Mouse (Mus musculus) C2C12 (cell line): ENCODE measurements around the gene Taf10. TPM values are rescaled to one million over a fixed set of nuclear protein-coding genes. Genes with fewer than 3 reads are reported as not detected.

Source experiments
- H3K27me3 ChIP-seq: one replicate; pipeline ENCODE4 v1.6.1; 2011; ENCODE audit not compliant: control insufficient read depth, insufficient read depth, insufficient read length
- H3K36me3 ChIP-seq: one replicate; pipeline ENCODE4 v1.6.1; 2011; ENCODE audit not compliant: control insufficient read depth, insufficient read depth
- H3K4me3 ChIP-seq: one replicate; pipeline ENCODE4 v1.5.1; 2011; ENCODE audit warnings: mild to moderate bottlenecking, control low read depth; ENCODE audit not compliant: poor library complexity, insufficient read depth, severe bottlenecking
- H3K79me2 ChIP-seq: one replicate; pipeline ENCODE4 v1.6.1; 2011; ENCODE audit not compliant: control insufficient read depth, insufficient read depth
- H3K79me3 ChIP-seq: one replicate; pipeline ENCODE4 v1.6.1; 2011; ENCODE audit warnings: low read depth, control low read depth
- H3ac ChIP-seq: one replicate; pipeline ENCODE3; 2011; ENCODE audit warnings: low read depth; ENCODE audit not compliant: control insufficient read depth, insufficient read length
- CEBPB ChIP-seq: IDR thresholded peaks from one replicate; pipeline ENCODE4 v1.6.1; 2011; ENCODE audit warnings: low read depth, mild to moderate bottlenecking, control low read depth, moderate library complexity
- CTCF ChIP-seq: IDR thresholded peaks from one replicate; pipeline ENCODE4 v1.5.1; 2011; ENCODE audit not compliant: control insufficient read depth, insufficient read depth, insufficient read length
- FOSL1 ChIP-seq: IDR thresholded peaks from one replicate; pipeline ENCODE4 v1.8.0; 2011; ENCODE audit warnings: mild to moderate bottlenecking, low read length; ENCODE audit not compliant: poor library complexity, insufficient read depth, severe bottlenecking
- MAX ChIP-seq: IDR thresholded peaks from one replicate; pipeline ENCODE4 v1.6.1; 2011; ENCODE audit warnings: mild to moderate bottlenecking, control low read depth
- MYOD1 ChIP-seq: IDR thresholded peaks from one replicate; pipeline ENCODE4 v1.6.1; 2011; ENCODE audit warnings: low read depth; ENCODE audit not compliant: control insufficient read depth, insufficient read length
- MYOG ChIP-seq: IDR thresholded peaks from one replicate; pipeline ENCODE4 v1.6.1; 2011; ENCODE audit not compliant: control insufficient read depth, insufficient read length; ENCODE audit errors: extremely low read depth
- USF1 ChIP-seq: IDR thresholded peaks from one replicate; pipeline ENCODE4 v1.6.1; 2011; ENCODE audit warnings: low read depth, mild to moderate bottlenecking, control low read depth, moderate library complexity
- polyA plus RNA-seq: library from polyadenylated mRNA; unstranded; fragments of >200 nt; fragmentation: generic; extraction: Trizol; gene quantifications from one replicate; pipeline ENCODE4 v1.2.1, GENCODE M21; 2012; ENCODE audit warnings: missing spikeins

Gene Taf10
- polyA plus RNA-seq, 1 experiment: 327 TPM

GRCm38 (mm10) chr7:105734826-105735225 is 9.3 kb downstream of the Taf10 start:
- Histone ChIP-seq H3K79me3 (peaks cover 45% of the 10 kb centered on the region), H3K79me2 (peaks cover 82% of the 10 kb centered on the region), H3K36me3 (peaks cover 49% of the 10 kb centered on the region), H3K4me3 (no peak overlapping the region), H3ac (peak overlapping the region; percentile 24), H3K27me3 (no peaks in the 10 kb centered on the region)
- TF ChIP-seq CEBPB (no peak), MYOG (no peak), USF1 (no peak), MYOD1 (no peak), MAX (no peak), FOSL1 (no peak)

GRCm38 (mm10) chr7:105733836-105734235 is 10.3 kb downstream of the Taf10 start:
- Histone ChIP-seq H3K79me3 (peaks cover 40% of the 10 kb centered on the region), H3K4me3 (no peak overlapping the region), H3K79me2 (peaks cover 74% of the 10 kb centered on the region), H3K36me3 (peaks cover 53% of the 10 kb centered on the region), H3K27me3 (no peaks in the 10 kb centered on the region), H3ac (no peak overlapping the region)
- no peak for TF ChIP-seq CTCF
- TF ChIP-seq USF1: no peak
- no peak for TF ChIP-seq MAX
- no peak for TF ChIP-seq FOSL1
- no peak for TF ChIP-seq MYOG
- TF ChIP-seq MYOD1: no peak
- no peak for TF ChIP-seq CEBPB

- no peak overlapping the region for H3ac ChIP-seq
- H3K79me3 ChIP-seq: peaks cover 2% of the 10 kb centered on the region
- no peaks in the 10 kb centered on the region for H3K27me3 ChIP-seq
- TF ChIP-seq MAX: no peak
- no peak for TF ChIP-seq MYOD1
- peaks cover 27% of the 10 kb centered on the region for H3K79me2 ChIP-seq
- no peak overlapping the region for H3K4me3 ChIP-seq
- peaks cover 59% of the 10 kb centered on the region for H3K36me3 ChIP-seq
Observed at GRCm38 (mm10) chr7:105728701-105729428, 15.3 kb downstream of the Taf10 start.

- Histone ChIP-seq H3K27me3 (no peaks in the 10 kb centered on the region), H3K79me3 (no peaks in the 10 kb centered on the region), H3ac (no peak overlapping the region), H3K4me3 (no peak overlapping the region), H3K36me3 (peaks cover 39% of the 10 kb centered on the region), H3K79me2 (peaks cover 8% of the 10 kb centered on the region)
- TF ChIP-seq MAX (no peak), MYOG (no peak), CTCF (no peak), CEBPB (no peak), MYOD1 (no peak), FOSL1 (no peak), USF1 (no peak)
Observed at GRCm38 (mm10) chr7:105726980-105727325, 17.2 kb downstream of the Taf10 start.

GRCm38 (mm10) chr7:105726144-105726979 is 17.8 kb downstream of the Taf10 start:
- Histone ChIP-seq H3ac (no peak overlapping the region), H3K36me3 (peaks cover 34% of the 10 kb centered on the region), H3K79me2 (peaks cover 2% of the 10 kb centered on the region), H3K4me3 (no peak overlapping the region), H3K27me3 (no peaks in the 10 kb centered on the region), H3K79me3 (no peaks in the 10 kb centered on the region)
- TF ChIP-seq CEBPB: no peak
- no peak for TF ChIP-seq MYOD1
- peak; percentile 41 for TF ChIP-seq CTCF
- TF ChIP-seq MYOG: no peak

- Histone ChIP-seq H3ac (no peak overlapping the region), H3K79me3 (no peaks in the 10 kb centered on the region), H3K36me3 (peaks cover 7% of the 10 kb centered on the region), H3K79me2 (no peaks in the 10 kb centered on the region), H3K27me3 (no peaks in the 10 kb centered on the region), H3K4me3 (no peak overlapping the region)
- TF ChIP-seq MYOG: no peak
- no peak for TF ChIP-seq MYOD1
Observed at GRCm38 (mm10) chr7:105721916-105722315, 22.2 kb downstream of the Taf10 start.
